Mouse (Mus musculus) small intestine, adult 10 weeks (tissue): ENCODE results near the gene Casp4. TPM values are rescaled to one million over a fixed set of nuclear protein-coding genes. Genes with fewer than 3 reads are reported as not detected.

Experiments
- polyA plus RNA-seq: library from polyadenylated mRNA; stranded (reverse); fragments of 350-450 nt; fragmentation: Illumina TruSeq; extraction: RNeasy Lipid Tissue Mini Kit (QIAGEN cat#74804); gene quantifications from one replicate; pipeline ENCODE4 v1.2.3, GENCODE M21; 2014; ENCODE audit warnings: low replicate concordance

The Casp4 gene
- 55.2 TPM for polyA plus RNA-seq

DNA sequence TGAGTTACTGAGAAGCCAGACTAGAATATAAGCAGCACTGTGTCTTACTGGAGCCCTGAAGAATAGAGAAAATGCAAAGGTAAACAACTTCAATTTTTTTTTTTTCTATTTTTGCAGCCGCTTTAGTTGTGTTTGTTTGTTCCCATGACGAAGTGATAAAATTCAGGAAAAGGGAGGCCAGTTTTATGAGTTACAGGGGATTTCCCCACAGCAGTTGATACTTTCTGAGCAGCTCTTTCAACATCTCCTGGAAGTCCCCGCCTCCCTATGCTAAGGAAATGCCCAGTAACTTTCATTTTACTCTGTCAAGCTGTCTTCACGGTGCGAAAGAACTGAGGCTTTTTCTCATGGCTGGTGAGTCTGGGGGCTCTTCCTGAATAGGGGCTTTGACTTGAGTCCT lies at the start of gene Casp4:
Casp4 (plus strand) TSS at position 268 of the 400 bp plus-strand sequence.

GRCm38 (mm10) chr9:5298329-5299131 lies 10.1 kb upstream of the Casp4 start, which contains the start of gene Casp1:
TSS of gene Casp1 (plus strand) at chr9:5298517.

DNA sequence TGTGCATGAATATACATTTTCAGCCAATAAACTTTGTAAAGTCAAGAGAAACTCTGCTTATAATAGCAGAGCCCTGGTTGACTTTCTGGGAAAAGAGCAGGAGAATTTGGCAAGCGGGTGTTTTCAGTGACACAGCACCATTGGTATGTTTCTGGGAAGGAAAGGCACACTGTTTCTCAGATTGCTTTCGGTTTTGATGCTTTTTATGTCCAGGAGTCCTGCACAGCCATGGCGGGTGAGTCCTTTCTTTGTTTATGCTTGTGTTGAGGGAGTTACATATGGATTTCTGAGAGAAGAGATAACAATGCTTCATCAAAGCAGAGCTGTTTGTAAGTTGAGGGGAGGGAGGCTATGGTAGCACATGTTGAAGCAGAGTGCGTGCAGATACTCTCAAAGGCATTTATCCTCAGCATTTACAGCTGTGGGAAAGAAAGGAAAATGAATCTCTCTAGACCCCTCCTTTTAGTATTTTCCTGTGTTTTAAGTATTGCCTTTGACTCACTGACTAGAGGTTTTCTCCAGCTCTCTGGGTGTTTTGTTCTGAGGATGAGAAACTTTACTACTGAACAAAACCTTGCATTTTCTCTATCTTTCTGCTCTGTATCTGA lies 36.8 kb downstream of the Casp4 start, which contains the start of gene Casp12:
Casp12 (plus strand) TSS at position 140 of the 608 bp plus-strand sequence.

Other genes with a start within 250 kb of the Casp4 start
- 829 TPM for gene Casp1, start 10.3 kb upstream of the Casp4 start, polyA plus RNA-seq
- 28.3 TPM for gene Casp12, start 36.6 kb downstream of the Casp4 start, polyA plus RNA-seq